Mouse (Mus musculus) limb, embryonic 14.5 days (tissue): Measurements from ENCODE around the gene Tcea2. TPM values are rescaled to one million over a fixed set of nuclear protein-coding genes. Genes with fewer than 3 reads are reported as not detected.

Source experiments
- ATAC-seq: fragments of 200-750 bp; cut with Nextera tagmentation; 2 replicates; pipeline ENCODE4 v1.8.0; 2017; ENCODE audit warnings: low read depth, moderate number of reproducible peaks, moderate TSS enrichment; ENCODE audit not compliant: low FRiP score
- DNase-seq: peaks from one replicate; pipeline ENCODE4 v3.0.0-alpha.2; 2015; ENCODE audit warnings: low spot score
- H3K27ac ChIP-seq: fragments of 300-500 bp; sonication (generic); replicated peaks from 2 replicates; pipeline ENCODE4 v1.5.1; 2014; ENCODE audit warnings: low read depth, mild to moderate bottlenecking, low read length, moderate library complexity, mixed read lengths
- H3K27me3 ChIP-seq: fragments of 300-500 bp; sonication (generic); 2 replicates; pipeline ENCODE4 v1.6.1; 2014; ENCODE audit warnings: low read length, mixed read lengths; ENCODE audit not compliant: control insufficient read depth, insufficient read depth
- H3K36me3 ChIP-seq: fragments of 300-500 bp; sonication (generic); 2 replicates; pipeline ENCODE4 v1.6.1; 2014; ENCODE audit warnings: mild to moderate bottlenecking, low read length, moderate library complexity, mixed read lengths; ENCODE audit not compliant: control insufficient read depth, insufficient read depth
- H3K4me1 ChIP-seq: fragments of 300-500 bp; sonication (generic); 2 replicates; pipeline ENCODE4 v1.6.1; 2014; ENCODE audit warnings: antibody characterized with exemption, low read length, mixed read lengths; ENCODE audit not compliant: control insufficient read depth, insufficient read depth
- H3K4me2 ChIP-seq: fragments of 300-500 bp; sonication (generic); replicated peaks from 2 replicates; pipeline ENCODE4 v1.6.1; 2014; ENCODE audit warnings: low read depth, mild to moderate bottlenecking, low read length, moderate library complexity; ENCODE audit not compliant: severe bottlenecking
- H3K4me3 ChIP-seq: fragments of 300-500 bp; sonication (generic); replicated peaks from 2 replicates; pipeline ENCODE4 v1.5.1; 2014; ENCODE audit warnings: low read length
- H3K9ac ChIP-seq: fragments of 300-500 bp; sonication (generic); 2 replicates; pipeline ENCODE4 v1.6.1; 2014; ENCODE audit warnings: mild to moderate bottlenecking, low read depth, low read length, moderate library complexity; ENCODE audit not compliant: severe bottlenecking
- H3K9me3 ChIP-seq: fragments of 300-500 bp; sonication (generic); 2 replicates; pipeline ENCODE4 v1.6.1; 2016; ENCODE audit warnings: low read length; ENCODE audit not compliant: control insufficient read depth
- POLR2A ChIP-seq: fragments of 200-500 bp; IDR thresholded peaks from 2 replicates; pipeline ENCODE4 v1.8.0; 2012; ENCODE audit warnings: inconsistent platforms, mild to moderate bottlenecking, moderate library complexity, borderline replicate concordance; ENCODE audit not compliant: insufficient read depth, insufficient read length; ENCODE audit errors: extremely low read depth
- WGBS: fragments of 180-500 bp; shearing (Covaris S2); extraction: QIAGEN DNeasy Blood & Tissue Kit; methylation state at CpG from one replicate; pipeline ENCODE4 v1.1.7; 2014; 5-methylcytosine and 5-hydroxymethylcytosine counted together
- polyA plus RNA-seq, 2 experiments: library from polyadenylated mRNA; depleted of rRNA in 1 of 2; stranded (reverse) in 1 of 2; unstranded in 1 of 2; fragments of >200 nt; fragmentation: Nextera tagmentation in 1 of 2; extraction: Ambion mirVana in 1 of 2; gene quantifications; 2 replicates each; pipeline versions ENCODE4 v1.2.1 to v1.2.3; 2012 to 2014

Gene Tcea2
- polyA plus RNA-seq, 2 experiments = 27.1 to 57.1 TPM

DNA sequence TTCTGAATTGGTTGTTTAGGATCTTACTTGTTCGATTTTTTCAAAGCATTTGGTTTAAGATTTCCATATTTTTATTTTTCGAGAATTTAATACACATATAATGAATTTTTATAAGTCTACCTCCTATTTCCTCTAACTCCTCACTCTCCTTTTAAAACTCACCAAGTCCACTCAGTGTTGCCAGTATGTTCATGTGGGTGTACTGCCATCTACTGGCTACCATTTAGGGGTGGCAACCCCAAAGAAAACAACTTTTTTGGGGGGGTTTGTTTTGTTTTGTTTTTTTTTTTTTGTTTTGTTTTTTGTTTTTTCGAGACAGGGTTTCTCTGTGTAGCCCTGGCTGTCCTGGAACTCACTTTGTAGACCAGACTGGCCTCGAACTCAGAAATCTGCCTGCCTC lies 26.6 kb downstream of the Tcea2 start:
- Histone ChIP-seq H3K27me3 (no peaks in the 10 kb centered on the region), H3K36me3 (no peaks in the 10 kb centered on the region), H3K9ac (no peak overlapping the region), H3K4me2 (no peak overlapping the region), H3K9me3 (no peaks in the 10 kb centered on the region), H3K4me3 (no peak overlapping the region), H3K4me1 (no peaks in the 10 kb centered on the region), H3K27ac (no peak overlapping the region)
- 39% methylated on average over 4 of the region's 4 CpGs for WGBS
- no peak for DNase-seq
- no peak for ATAC-seq
- TF ChIP-seq POLR2A = no peak

DNA sequence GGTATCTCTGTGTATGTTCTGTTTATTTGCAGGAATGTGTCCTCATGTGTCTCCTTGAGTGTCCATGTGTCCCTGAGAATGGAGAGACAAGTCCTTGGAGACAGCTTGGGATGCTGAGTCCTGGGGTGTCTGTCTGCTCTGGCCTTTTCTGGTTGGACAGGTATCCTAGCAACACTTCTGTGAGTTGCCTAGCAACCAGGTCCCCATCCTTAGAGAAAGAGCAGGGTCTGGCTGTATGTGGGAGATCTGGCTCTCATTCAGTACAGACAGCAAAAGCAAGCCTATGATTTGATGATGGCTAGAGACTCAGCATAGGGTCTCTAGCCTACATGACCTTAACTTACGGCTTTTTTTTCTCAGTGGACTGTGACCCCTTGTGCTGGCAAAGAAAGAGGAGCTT lies 33.6 kb downstream of the Tcea2 start:
- Histone ChIP-seq H3K9ac (no peak overlapping the region), H3K36me3 (no peaks in the 10 kb centered on the region), H3K4me1 (no peaks in the 10 kb centered on the region; the same call in 1 of the 2 replicates), H3K4me3 (no peak overlapping the region), H3K27me3 (no peaks in the 10 kb centered on the region), H3K9me3 (no peaks in the 10 kb centered on the region), H3K4me2 (no peak overlapping the region), H3K27ac (no peak overlapping the region)
- 87% methylated on average over 1 of the region's 1 CpGs for WGBS
- no peak for ATAC-seq
- no peak for TF ChIP-seq POLR2A
- DNase-seq = no peak

DNA sequence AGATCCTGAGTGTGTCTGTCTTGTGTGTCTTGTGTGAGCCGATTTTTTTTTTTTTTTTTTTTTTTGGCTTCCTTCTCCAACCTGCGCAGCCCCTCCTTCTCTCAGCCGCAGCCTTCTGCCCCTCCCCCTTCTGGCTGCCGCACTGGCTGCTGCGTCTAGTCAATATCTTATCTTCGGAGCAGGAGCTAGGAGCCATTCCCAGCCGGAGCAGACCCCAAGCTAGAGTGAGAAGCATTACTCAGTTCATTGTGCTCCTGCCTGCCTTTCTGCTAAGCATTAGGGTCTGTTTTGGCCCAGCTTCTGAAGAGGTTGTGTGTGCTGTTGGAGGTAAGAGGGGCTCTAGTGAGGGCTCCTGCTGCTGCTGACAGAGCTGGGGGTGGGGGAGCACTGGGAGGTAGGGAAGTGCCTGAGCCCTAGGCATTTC lies 34.8 kb downstream of the Tcea2 start, which contains the start of gene Oprl1:
TSS of gene Oprl1 (plus strand) at position 114 of the 424 bp plus-strand sequence.
- Histone ChIP-seq H3K4me3 (no peak within 1 kb of the TSS), H3K4me2 (peak within 1 kb of the TSS; percentile 31; the same call in 1 of the 2 replicates), H3K27ac (no peak within 1 kb of the TSS), H3K9ac (no peak within 1 kb of the TSS), H3K36me3 (no peaks in the 10 kb centered on the region), H3K4me1 (no peaks in the 10 kb centered on the region; the same call in 1 of the 2 replicates), H3K9me3 (no peaks in the 10 kb centered on the region), H3K27me3 (no peaks in the 10 kb centered on the region)
- whole genome bisulfite sequencing = 3% methylated on average over 7 of the region's 7 CpGs
- DNase-seq = no peak
- ATAC-seq = no peak
- TF ChIP-seq POLR2A = no peak

- no peak overlapping the region for H3K27ac ChIP-seq
- WGBS = 72% methylated on average over 3 of the region's 3 CpGs
- H3K9me3 ChIP-seq = no peaks in the 10 kb centered on the region
- TF ChIP-seq POLR2A = no peak
- H3K4me3 ChIP-seq = no peak overlapping the region
- no peak for ATAC-seq
- no peaks in the 10 kb centered on the region; the same call in 1 of the 2 replicates for H3K4me1 ChIP-seq
- DNase-seq = no peak
- H3K27me3 ChIP-seq = no peaks in the 10 kb centered on the region
- no peak overlapping the region for H3K4me2 ChIP-seq
- H3K36me3 ChIP-seq = no peaks in the 10 kb centered on the region
- H3K9ac ChIP-seq = no peak overlapping the region
These were observed 35.3 kb downstream of the Tcea2 start for GRCm38 (mm10) chr2:181715382-181715781.

DNA sequence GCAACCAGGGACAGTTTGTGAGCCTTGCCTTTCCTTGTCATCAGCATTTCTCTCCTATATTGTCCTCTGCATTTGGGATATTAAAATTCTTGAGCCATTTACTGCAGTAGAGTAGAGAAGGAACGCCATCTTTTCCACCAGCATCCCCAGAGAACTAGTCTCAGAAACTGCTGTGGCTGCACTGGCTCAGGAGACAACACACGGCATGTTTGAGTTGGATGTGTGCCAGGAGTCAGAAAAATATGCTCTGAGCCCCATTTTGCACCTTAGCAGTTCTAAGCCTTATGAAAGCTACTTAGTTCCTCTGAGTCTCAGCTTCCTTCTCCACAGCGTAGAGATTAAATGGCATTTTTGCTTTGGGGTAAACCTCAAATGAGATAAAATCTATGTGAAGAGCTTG lies 36.9 kb downstream of the Tcea2 start:
- TF ChIP-seq POLR2A = no peak
- WGBS = 40% methylated on average over 3 of the region's 3 CpGs
- no peak overlapping the region for H3K4me2 ChIP-seq
- no peaks in the 10 kb centered on the region for H3K36me3 ChIP-seq
- DNase-seq = no peak
- no peak overlapping the region for H3K9ac ChIP-seq
- no peak overlapping the region for H3K4me3 ChIP-seq
- H3K9me3 ChIP-seq = no peaks in the 10 kb centered on the region
- H3K27me3 ChIP-seq = no peaks in the 10 kb centered on the region
- ATAC-seq = no peak
- no peak overlapping the region for H3K27ac ChIP-seq
- no peaks in the 10 kb centered on the region; the same call in 1 of the 2 replicates for H3K4me1 ChIP-seq

GRCm38 (mm10) chr2:181720061-181720460 lies 40.0 kb downstream of the Tcea2 start:
- TF ChIP-seq POLR2A = no peak
- H3K4me3 ChIP-seq = no peak overlapping the region
- H3K27ac ChIP-seq = no peak overlapping the region
- no peaks in the 10 kb centered on the region for H3K9me3 ChIP-seq
- no peak overlapping the region for H3K9ac ChIP-seq
- ATAC-seq (no peak), DNase-seq (no peak)
- no peaks in the 10 kb centered on the region; the same call in 1 of the 2 replicates for H3K4me1 ChIP-seq
- WGBS = 30% methylated on average over 3 of the region's 3 CpGs
- no peak overlapping the region for H3K4me2 ChIP-seq
- no peaks in the 10 kb centered on the region for H3K36me3 ChIP-seq
- H3K27me3 ChIP-seq = no peaks in the 10 kb centered on the region
